Mouse (Mus musculus): ENCODE measurements at regions not wholly inside any gene's neighbourhood (a gene's known extent, or its start where the extent isn't known, plus 50 kb on each side); places are given as distances from the start of the nearest gene placed in this dataset.
A peak's percentile ranks its signal among the peaks of the same experiment; 100 is the strongest.

DNA sequence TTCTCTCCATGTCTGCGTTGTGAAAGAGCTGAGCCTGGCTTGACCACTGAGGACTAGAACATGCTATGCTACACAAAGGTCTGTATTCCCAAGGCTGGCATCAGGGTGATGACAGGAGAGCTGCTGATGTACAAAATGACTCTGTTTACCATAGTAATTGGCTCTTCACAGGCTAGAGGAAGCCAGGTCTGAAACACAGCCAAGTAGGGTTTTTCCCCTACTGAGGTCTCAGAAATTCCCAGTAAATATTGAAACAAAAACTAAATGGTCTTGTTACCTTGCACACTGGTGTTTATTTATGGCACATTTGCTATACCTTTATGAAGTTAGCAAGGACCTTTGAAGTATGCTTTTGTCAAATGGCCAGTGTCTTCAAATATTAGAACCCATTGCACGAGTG is 711.1 kb upstream of the Cited2 start:
- Histone ChIP-seq H3K27me3 (no peaks in the 10 kb centered on the region), H3K27ac (no peak overlapping the region), H3K36me3 (ENCODE audit: poor library complexity, severe bottlenecking) (no peaks in the 10 kb centered on the region), H3K9me3 (replicated peaks) (no peaks in the 10 kb centered on the region), H3K4me1 (no peaks in the 10 kb centered on the region), H3K4me2 (no peak overlapping the region), H3K4me3 (no peak overlapping the region), H3K9ac (no peak overlapping the region)
- 89% methylated on average over 2 of the region's 2 CpGs for WGBS
- ATAC-seq, result no peak

DNA sequence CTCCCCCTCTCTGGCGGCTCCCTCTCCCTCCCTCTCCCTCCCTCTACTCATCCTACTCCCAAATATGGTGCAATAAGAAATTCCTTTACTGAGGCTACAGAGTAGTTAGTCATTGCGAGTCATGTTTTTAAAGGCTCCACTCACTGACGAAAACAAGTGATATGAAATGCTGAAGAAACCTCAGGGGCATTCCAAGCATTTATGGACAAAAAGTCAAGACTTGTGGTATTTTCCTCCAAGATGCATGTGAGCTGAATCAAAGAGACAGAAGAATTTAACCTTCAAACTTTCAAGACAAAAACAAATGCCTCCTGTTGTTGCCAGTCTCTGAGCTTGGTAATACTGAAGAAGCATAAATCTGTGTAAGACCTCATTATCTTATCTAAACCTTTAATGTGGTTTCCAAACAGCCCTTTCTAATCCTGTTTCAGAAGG is 710.5 kb upstream of the Cited2 start:
- Histone ChIP-seq H3K4me3 (no peak overlapping the region), H3K36me3 (ENCODE audit: poor library complexity, severe bottlenecking) (no peaks in the 10 kb centered on the region), H3K4me2 (no peak overlapping the region), H3K4me1 (no peaks in the 10 kb centered on the region), H3K27me3 (no peaks in the 10 kb centered on the region), H3K9me3 (replicated peaks) (no peaks in the 10 kb centered on the region), H3K9ac (no peak overlapping the region), H3K27ac (no peak overlapping the region)
- no peak for ATAC-seq
- 71% methylated on average over 3 of the region's 3 CpGs for WGBS

DNA sequence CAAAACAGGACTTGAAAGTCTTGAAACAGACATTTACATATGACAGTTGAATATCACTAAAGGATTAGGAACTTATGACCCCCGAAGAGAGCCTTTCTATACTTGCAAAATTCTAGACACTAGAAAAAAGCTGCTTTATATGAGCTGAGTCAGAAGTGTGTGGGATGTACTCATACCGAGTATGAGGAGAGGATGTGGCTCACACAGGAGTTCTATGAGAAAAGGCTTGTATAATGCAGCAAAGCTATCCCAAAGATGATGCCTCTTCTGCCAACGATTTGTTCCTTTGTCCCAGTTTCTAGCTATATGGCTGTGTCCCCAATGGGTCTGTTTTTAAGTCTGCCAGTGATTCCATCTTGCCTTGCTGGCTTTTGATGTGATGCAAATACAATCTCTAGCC is 708.2 kb upstream of the Cited2 start:
- no peak for ATAC-seq
- Histone ChIP-seq H3K27me3 (no peaks in the 10 kb centered on the region), H3K27ac (no peak overlapping the region), H3K4me3 (no peak overlapping the region), H3K36me3 (ENCODE audit: poor library complexity, severe bottlenecking) (no peaks in the 10 kb centered on the region), H3K4me2 (no peak overlapping the region), H3K9me3 (replicated peaks) (no peaks in the 10 kb centered on the region), H3K9ac (no peak overlapping the region), H3K4me1 (no peaks in the 10 kb centered on the region)
- WGBS, result 88% methylated on average over 3 of the region's 3 CpGs

DNA sequence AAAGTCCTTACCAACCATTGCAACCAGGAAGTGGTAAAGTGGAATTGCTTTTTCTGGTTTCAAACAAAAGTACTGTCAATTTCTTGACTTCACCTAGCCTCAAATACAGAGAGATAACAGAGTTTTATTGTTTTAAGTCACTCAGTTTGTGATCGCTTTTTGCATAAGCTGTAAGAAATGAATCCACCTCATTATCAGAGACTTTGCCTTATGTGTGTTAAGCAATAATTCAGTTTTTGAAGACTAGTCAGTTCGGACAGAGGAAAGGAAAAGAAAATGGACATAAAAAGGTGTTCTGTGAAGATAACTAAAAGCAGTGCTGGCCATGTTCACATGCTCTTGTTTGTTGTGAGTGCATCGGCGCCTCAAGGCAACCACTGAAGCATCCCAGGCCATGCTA is 706.2 kb upstream of the Cited2 start:
- no peak overlapping the region for H3K4me2 ChIP-seq
- H3K4me1 ChIP-seq, result no peaks in the 10 kb centered on the region
- no peaks in the 10 kb centered on the region for H3K27me3 ChIP-seq
- no peak overlapping the region for H3K27ac ChIP-seq
- no peak overlapping the region for H3K4me3 ChIP-seq
- 85% methylated on average over 4 of the region's 4 CpGs for WGBS
- no peak for ATAC-seq
- no peaks in the 10 kb centered on the region for H3K36me3 ChIP-seq (ENCODE audit: poor library complexity, severe bottlenecking)
- H3K9ac ChIP-seq, result no peak overlapping the region
- H3K9me3 ChIP-seq (replicated peaks), result no peaks in the 10 kb centered on the region

DNA sequence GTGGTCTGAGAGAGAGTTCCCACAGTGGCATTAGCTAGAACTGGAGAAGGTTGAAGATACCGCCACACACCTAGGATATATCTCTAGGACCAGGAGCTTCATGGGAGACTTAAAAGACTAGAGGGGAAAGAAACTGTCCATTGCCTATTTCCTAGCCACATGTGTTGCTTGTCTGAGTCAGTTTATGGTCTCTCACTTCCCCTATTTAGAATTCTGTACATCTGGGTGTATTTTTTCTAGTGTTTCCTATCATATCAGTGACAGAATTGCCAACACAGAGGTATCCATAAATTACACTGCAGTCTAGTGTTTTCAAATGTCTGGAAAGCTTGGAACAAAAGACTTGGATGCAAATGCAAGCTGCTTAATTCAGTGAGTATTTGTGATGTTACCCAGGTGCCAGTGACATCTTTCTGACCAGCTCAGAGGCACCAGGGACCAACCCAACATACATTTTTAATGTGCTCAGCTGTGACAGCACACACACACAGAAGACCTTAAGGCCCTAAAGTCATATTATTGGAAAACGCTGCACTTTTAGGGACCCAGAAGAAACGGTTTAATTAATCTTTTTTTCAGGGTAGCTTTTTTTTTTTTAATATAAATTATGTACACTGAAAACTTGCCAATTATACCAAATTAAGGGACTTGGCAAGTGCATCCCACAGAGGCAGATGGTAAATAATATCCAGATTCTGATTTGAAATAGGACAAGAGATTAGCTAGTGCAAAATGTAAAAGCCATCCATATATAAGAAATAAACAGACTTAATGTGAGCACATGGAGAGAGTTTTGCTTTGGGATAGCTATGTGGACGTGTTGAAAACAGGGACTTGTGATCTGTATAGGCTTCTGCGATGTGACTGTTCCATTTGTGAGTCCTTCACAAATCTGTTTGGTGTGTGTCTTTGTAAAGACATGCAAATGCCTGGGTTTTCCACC is 700.5 kb upstream of the Cited2 start:
- ATAC-seq, result peak; percentile 52; the same call in 1 of the 2 replicates
- Histone ChIP-seq H3K9ac (no peak overlapping the region), H3K27ac (no peak overlapping the region; the same call in 1 of the 2 replicates), H3K4me3 (no peak overlapping the region), H3K9me3 (replicated peaks) (no peaks in the 10 kb centered on the region), H3K4me2 (no peak overlapping the region), H3K36me3 (ENCODE audit: poor library complexity, severe bottlenecking) (no peaks in the 10 kb centered on the region), H3K27me3 (no peaks in the 10 kb centered on the region), H3K4me1 (peaks cover 22% of the 10 kb centered on the region)
- 74% methylated on average over 5 of the region's 5 CpGs for WGBS

DNA sequence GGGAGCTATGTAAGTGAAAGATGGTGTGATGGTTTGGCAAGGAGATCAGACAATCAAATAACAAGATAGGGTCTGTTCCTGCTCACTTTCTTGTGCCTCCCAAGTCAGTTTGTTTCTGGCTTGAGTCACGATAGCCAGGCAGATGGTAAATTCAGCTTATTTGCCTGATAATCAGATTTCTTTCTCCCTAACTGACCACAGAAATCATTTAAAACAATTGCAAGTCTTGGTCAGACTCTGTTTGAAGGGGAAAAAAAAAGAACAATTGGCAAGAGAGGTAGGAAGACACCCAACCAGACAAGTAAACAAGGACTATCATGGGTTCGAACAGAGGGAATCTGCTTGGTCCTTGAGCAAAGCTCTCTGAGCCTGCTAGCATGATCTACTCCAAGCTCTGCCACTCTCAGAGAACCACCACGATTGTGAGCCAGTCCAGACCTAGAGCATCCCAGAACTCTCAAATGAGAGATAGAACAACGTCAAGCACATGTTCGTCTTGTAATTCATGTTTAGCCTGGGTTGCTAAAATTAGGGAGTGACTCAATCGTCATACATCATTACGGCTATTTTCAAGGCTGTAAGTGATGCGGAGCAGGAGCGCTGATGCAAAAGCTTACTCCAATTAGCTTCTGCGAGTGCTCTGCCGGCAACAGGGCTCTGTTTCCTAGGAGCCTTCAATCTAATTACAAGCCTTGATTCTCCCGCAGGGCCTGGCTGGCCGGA is 699.3 kb upstream of the Cited2 start:
- H3K9me3 ChIP-seq (replicated peaks), result no peaks in the 10 kb centered on the region
- WGBS, result 31% methylated on average over 13 of the region's 13 CpGs
- H3K9ac ChIP-seq, result no peak overlapping the region
- H3K4me2 ChIP-seq, result peak overlapping the region; percentile 22; the same call in 1 of the 2 replicates
- H3K27ac ChIP-seq, result no peak overlapping the region
- H3K4me3 ChIP-seq, result no peak overlapping the region
- H3K36me3 ChIP-seq (ENCODE audit: poor library complexity, severe bottlenecking), result no peaks in the 10 kb centered on the region
- H3K27me3 ChIP-seq, result no peaks in the 10 kb centered on the region
- peaks cover 22% of the 10 kb centered on the region for H3K4me1 ChIP-seq
- ATAC-seq, result peak; percentile 67; the same call in 1 of the 2 replicates

DNA sequence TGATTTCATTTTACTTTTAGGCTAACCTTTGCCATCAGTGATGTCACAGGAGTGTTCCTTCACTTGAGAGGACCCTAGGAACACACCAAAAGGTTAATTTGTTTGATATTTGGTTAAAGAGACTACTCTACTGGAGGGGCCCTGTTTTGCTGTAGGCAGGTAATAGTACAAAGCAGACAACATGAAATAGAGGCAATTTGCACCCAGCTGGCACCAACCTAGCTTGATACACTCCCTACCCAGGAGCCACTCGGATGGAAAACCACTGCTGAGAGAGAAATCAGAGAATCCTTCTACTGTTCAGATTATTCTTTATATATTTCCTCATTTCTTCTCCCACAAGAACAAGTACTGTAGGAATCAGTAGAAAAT is 698.7 kb upstream of the Cited2 start:
- ATAC-seq, result peak; percentile 63; the same call in 1 of the 2 replicates
- Histone ChIP-seq H3K27ac (no peak overlapping the region), H3K9ac (no peak overlapping the region), H3K27me3 (no peaks in the 10 kb centered on the region), H3K4me3 (no peak overlapping the region), H3K36me3 (ENCODE audit: poor library complexity, severe bottlenecking) (no peaks in the 10 kb centered on the region), H3K4me2 (peak overlapping the region; percentile 22; the same call in 1 of the 2 replicates), H3K4me1 (peaks cover 22% of the 10 kb centered on the region), H3K9me3 (replicated peaks) (no peaks in the 10 kb centered on the region)
- WGBS, result 29% methylated on average over 1 of the region's 1 CpGs

DNA sequence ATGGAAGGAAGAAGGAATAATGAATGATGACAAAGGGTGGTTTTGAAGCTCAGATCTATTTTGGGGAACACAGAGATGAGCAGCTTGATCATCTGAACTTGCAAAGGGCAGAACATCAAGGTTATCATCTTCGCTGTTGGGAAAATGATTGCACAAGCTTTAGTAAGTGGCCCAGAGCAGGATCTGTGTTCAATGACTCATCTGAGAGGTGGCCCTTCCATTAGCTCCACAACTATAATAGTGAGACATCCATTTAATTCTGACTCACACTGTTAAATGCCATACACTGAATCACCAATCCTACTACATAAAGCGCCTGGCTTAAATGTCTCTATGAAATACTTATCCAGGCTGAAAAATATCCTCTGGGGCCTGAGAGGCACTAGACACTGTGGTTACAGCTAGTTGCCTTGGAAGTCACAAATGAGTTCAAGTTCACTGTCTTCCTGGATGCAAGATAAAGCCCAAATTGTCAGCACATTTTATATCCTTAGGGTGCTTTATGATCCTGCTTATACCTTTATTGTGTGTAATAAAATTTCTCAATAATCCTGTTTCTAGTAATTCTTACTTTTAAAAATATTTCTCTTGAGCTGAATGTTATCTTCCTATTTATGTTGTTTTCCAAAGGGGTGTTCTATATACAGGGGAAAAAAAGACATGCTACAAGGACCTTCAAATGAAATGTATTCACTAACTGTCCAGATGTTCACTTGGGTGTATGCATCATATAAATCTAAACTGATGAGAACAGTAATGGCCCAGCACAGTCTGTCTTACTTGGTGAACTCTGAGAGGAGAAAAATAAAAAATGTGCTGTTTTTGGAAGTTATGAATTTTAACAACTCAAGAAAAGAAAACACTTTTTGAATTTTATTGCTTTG is 687.9 kb upstream of the Cited2 start:
- Histone ChIP-seq H3K9ac (no peak overlapping the region), H3K4me1 (no peaks in the 10 kb centered on the region), H3K27me3 (no peaks in the 10 kb centered on the region), H3K36me3 (ENCODE audit: poor library complexity, severe bottlenecking) (no peaks in the 10 kb centered on the region), H3K27ac (no peak overlapping the region), H3K4me3 (no peak overlapping the region), H3K4me2 (no peak overlapping the region), H3K9me3 (replicated peaks) (no peaks in the 10 kb centered on the region)
- 89% methylated on average over 2 of the region's 2 CpGs for WGBS
- no peak for ATAC-seq

DNA sequence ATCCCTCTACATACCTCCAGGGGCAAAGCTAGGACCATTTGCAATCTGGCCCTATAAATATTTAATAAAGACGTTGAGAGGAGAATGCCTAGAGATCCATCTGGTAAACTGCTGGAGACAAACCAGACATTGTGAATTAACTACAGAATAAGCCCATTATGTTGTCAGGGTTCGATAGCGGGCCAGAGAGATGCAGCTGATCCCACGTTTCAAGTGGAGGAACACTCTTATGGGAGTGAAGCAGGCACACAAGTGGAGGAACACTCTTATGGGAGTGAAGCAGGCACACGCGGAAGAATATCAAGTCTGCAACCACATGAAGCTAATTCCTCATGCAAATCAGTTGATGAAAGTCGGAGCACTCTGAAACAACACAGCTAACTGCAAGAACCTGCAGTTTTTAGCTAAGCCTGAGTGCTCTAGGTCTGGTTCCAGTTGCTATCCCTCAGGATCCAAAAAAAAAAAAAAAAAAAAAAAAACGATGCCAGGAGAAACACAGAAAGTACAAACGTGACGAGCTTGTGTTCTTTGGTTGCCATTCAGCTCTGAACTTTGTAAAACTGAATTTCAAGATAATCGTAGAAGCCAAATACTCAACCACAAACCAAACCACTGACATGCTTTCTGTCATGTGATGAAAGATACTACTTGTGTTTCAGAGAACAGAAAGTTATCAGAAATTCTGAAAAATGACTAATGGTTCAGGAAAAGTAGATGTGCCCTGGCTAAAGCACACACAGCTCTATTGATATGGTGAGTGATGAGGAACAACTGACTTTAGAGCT is 684.6 kb upstream of the Cited2 start:
- Histone ChIP-seq H3K27ac (no peak overlapping the region), H3K9ac (no peak overlapping the region), H3K4me3 (no peak overlapping the region), H3K4me1 (no peaks in the 10 kb centered on the region), H3K27me3 (no peaks in the 10 kb centered on the region), H3K4me2 (no peak overlapping the region), H3K36me3 (ENCODE audit: poor library complexity, severe bottlenecking) (no peaks in the 10 kb centered on the region), H3K9me3 (replicated peaks) (no peaks in the 10 kb centered on the region)
- ATAC-seq, result no peak
- WGBS, result 75% methylated on average over 11 of the region's 11 CpGs

DNA sequence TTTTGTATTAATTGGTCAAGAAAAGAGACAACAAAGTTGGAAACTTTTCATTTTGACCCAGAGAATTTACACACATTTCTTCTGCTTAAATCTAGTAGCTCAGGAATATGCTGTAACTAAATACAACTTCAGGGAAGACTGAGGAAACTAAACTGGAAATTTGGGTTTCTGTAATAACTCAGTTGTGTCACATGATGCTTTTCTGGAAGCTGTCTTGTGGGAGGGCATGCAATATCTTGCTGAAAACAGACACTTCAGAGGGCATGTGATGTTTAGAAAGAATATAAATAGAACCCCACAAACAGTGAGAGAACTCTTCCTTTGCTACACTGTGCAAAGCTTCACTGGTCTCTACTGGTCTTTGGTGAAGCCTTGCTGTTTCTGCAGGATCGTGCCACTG is 680.9 kb upstream of the Cited2 start:
- 93% methylated on average over 1 of the region's 1 CpGs for WGBS
- no peak for ATAC-seq
- no peak overlapping the region for H3K9ac ChIP-seq
- H3K4me1 ChIP-seq, result no peaks in the 10 kb centered on the region
- H3K9me3 ChIP-seq (replicated peaks), result no peaks in the 10 kb centered on the region
- H3K36me3 ChIP-seq (ENCODE audit: poor library complexity, severe bottlenecking), result no peaks in the 10 kb centered on the region
- H3K4me3 ChIP-seq, result no peak overlapping the region
- no peak overlapping the region for H3K27ac ChIP-seq
- H3K4me2 ChIP-seq, result no peak overlapping the region
- H3K27me3 ChIP-seq, result no peaks in the 10 kb centered on the region

DNA sequence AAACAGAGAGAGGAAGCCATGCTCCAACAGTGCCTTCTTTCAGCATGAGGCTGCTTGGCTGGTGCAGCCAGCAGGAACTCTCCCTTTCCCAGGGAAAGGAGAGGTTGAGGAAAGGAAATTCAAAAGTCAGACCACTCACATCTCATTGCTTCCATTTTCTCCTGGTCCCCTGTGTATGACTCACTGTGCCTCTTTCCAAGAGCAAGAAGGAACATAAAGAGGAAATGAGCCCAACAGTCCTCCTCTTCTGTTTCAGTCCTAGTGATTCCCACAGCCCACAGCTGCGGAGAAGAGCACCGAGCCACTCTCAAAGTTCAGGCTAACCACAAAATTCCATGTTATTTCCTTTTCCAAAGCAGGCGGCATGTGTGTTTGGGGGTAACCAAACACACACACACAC is 680.0 kb upstream of the Cited2 start:
- 91% methylated on average over 3 of the region's 3 CpGs for WGBS
- no peak overlapping the region for H3K4me3 ChIP-seq
- H3K4me2 ChIP-seq, result no peak overlapping the region
- ATAC-seq, result no peak
- no peaks in the 10 kb centered on the region for H3K36me3 ChIP-seq (ENCODE audit: poor library complexity, severe bottlenecking)
- no peaks in the 10 kb centered on the region for H3K4me1 ChIP-seq
- no peaks in the 10 kb centered on the region for H3K9me3 ChIP-seq (replicated peaks)
- no peaks in the 10 kb centered on the region for H3K27me3 ChIP-seq
- no peak overlapping the region for H3K27ac ChIP-seq
- H3K9ac ChIP-seq, result no peak overlapping the region
